Mouse (Mus musculus): ENCODE data around the gene Morc3. TPM values are rescaled to one million over a fixed set of nuclear protein-coding genes. Genes with fewer than 3 reads are reported as not detected.
A peak's percentile ranks its signal among the peaks of the same experiment; 100 is the strongest.
"Not testable (repeated sequence)": the region's sequence is repeated elsewhere in the genome, so short reads cannot be mapped to it uniquely, and the experiment has no call there.

Gene Morc3
- polyA plus RNA-seq, 1 experiment from 2014 or later, result 11.7 TPM

DNA sequence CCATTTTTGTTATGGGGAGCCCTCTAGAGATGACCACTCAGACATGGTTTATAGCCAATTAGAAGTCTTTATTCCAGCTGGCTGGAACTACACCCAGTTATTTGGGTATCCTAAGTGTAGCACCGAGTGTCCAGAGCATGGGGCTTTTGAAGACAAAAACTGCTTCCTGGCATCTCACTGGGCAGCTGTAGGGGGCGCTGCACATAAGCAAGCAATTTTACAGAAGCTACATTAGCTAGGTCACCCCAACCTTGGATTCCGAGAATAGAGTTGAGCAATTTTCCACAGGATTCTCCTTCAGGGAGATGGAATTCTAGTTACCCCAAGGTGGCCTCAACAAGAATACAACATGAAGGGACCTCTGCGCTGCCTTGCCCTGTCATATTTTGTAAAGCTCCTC lies 7.1 kb upstream of the Morc3 start:
- 0 out of 2 replicates have a peak, but pooled peaks cover 7% of the 10 kb centered on the region for H3K9me3 ChIP-seq (ENCODE audit: low read length)
- H3K27ac ChIP-seq (ENCODE audit: low read depth), result no peak overlapping the region
- DNase-seq (no peak), ATAC-seq (no peak)
- no peaks in the 10 kb centered on the region for H3K27me3 ChIP-seq (ENCODE audit: insufficient read depth, low read length)
- H3K4me3 ChIP-seq (ENCODE audit: low read depth, low read length), result no peak overlapping the region
- no peak overlapping the region for H3K9ac ChIP-seq (replicated peaks)
- H3K4me2 ChIP-seq (ENCODE audit: low read depth, low read length), result no peak overlapping the region
- H3K36me3 ChIP-seq (replicated peaks; ENCODE audit: insufficient read depth, low read length), result no peaks in the 10 kb centered on the region
- 80% methylated on average over 4 of the region's 4 CpGs for WGBS (ENCODE audit: insufficient replicate concordance)
- TF ChIP-seq EP300 (IDR thresholded peaks at IDR 0.05; ENCODE audit: low read depth), result no peak
- peak; percentile 41 for TF ChIP-seq CTCF (IDR thresholded peaks at IDR 0.05; ENCODE audit: low read depth)
- H3K4me1 ChIP-seq (ENCODE audit: insufficient read depth), result no peaks in the 10 kb centered on the region

DNA sequence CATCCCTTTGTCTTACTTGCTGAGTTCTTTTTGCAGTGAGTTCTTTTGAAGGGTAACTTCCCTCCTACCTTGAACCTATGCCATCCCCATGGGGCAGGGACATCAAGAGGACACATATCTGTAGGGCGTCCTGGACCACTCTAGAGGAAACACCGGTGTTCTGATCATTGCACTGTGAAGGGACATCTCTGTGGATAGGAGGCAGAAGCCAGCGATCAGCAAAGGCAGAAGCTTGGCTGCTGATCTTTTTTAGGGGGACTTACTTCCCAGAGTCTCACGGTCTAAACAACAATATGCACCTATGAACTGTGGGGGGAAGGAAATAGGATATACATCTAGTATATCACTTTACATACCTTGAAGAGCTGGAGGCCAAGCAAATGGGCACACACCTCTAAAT lies 6.5 kb upstream of the Morc3 start:
- Histone ChIP-seq H3K9me3 (ENCODE audit: low read length) (0 out of 2 replicates have a peak, but pooled peaks cover 7% of the 10 kb centered on the region), H3K9ac (replicated peaks) (no peak overlapping the region), H3K4me2 (ENCODE audit: low read depth, low read length) (no peak overlapping the region), H3K27me3 (ENCODE audit: insufficient read depth, low read length) (no peaks in the 10 kb centered on the region), H3K36me3 (replicated peaks; ENCODE audit: insufficient read depth, low read length) (no peaks in the 10 kb centered on the region), H3K4me3 (ENCODE audit: low read depth, low read length) (no peak overlapping the region), H3K4me1 (ENCODE audit: insufficient read depth) (no peaks in the 10 kb centered on the region), H3K27ac (ENCODE audit: low read depth) (no peak overlapping the region)
- DNase-seq, result no peak
- 78% methylated on average over 4 of the region's 4 CpGs for WGBS (ENCODE audit: insufficient replicate concordance)
- no peak for TF ChIP-seq CTCF (IDR thresholded peaks at IDR 0.05; ENCODE audit: low read depth)
- no peak for TF ChIP-seq EP300 (IDR thresholded peaks at IDR 0.05; ENCODE audit: low read depth)
- no peak for ATAC-seq

DNA sequence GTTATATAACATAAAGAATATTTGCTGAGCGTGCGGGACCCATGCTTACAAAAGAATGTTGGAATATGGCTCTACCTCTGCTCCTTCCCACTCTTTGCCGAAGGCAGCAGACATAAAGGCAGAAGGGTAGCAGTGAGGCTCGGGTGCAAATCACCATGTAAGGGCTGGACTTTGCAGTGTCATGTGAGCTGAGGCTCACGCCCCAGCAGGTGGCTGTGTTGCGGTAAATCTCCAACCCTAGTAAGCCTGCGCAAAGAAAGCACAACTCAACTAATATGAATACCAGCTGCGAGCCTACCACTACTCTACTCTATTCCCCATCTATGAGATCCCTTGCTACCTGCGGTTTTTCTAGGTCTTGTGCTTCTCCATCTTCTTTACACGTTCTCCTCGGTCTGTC lies 5.9 kb upstream of the Morc3 start:
- H3K27me3 ChIP-seq (ENCODE audit: insufficient read depth, low read length), result no peaks in the 10 kb centered on the region
- DNase-seq (no peak), ATAC-seq (no peak)
- no peaks in the 10 kb centered on the region for H3K4me1 ChIP-seq (ENCODE audit: insufficient read depth)
- TF ChIP-seq CTCF (IDR thresholded peaks at IDR 0.05; ENCODE audit: low read depth), result no peak
- no peak for TF ChIP-seq EP300 (IDR thresholded peaks at IDR 0.05; ENCODE audit: low read depth)
- H3K36me3 ChIP-seq (replicated peaks; ENCODE audit: insufficient read depth, low read length), result no peaks in the 10 kb centered on the region
- H3K27ac ChIP-seq (ENCODE audit: low read depth), result no peak overlapping the region
- 74% methylated on average over 11 of the region's 11 CpGs for WGBS (ENCODE audit: insufficient replicate concordance)
- H3K9ac ChIP-seq (replicated peaks), result no peak overlapping the region
- 0 out of 2 replicates have a peak, but pooled peaks cover 7% of the 10 kb centered on the region for H3K9me3 ChIP-seq (ENCODE audit: low read length)
- no peak overlapping the region for H3K4me2 ChIP-seq (ENCODE audit: low read depth, low read length)
- no peak overlapping the region for H3K4me3 ChIP-seq (ENCODE audit: low read depth, low read length)

DNA sequence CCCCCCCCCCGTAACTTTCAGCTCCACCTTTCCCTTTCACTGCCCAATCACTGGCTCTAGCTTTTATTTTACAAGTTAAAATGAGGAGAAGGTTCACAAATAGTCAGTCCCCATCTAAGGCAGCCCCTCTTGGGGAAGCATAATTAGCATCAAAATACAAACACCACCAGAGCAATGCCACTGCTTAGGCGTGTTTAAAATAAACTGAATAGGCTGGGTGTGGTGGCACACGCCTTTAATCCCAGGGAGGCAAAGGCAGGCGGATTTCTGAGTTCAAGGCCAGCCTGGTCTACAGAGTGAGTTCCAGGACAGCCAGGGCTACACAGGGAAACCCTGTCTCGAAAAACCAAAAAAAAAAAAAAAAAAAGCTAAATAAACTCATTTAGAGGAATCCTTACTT lies 5.4 kb upstream of the Morc3 start:
- not testable (repeated sequence) for H3K9ac ChIP-seq (replicated peaks); H3K4me2 ChIP-seq (ENCODE audit: low read depth, low read length); H3K4me1 ChIP-seq (ENCODE audit: insufficient read depth); H3K27ac ChIP-seq (ENCODE audit: low read depth); H3K9me3 ChIP-seq (ENCODE audit: low read length); H3K36me3 ChIP-seq (replicated peaks; ENCODE audit: insufficient read depth, low read length); H3K4me3 ChIP-seq (ENCODE audit: low read depth, low read length); DNase-seq; H3K27me3 ChIP-seq (ENCODE audit: insufficient read depth, low read length); ATAC-seq
- WGBS (ENCODE audit: insufficient replicate concordance), result 64% methylated on average over 5 of the region's 5 CpGs

DNA sequence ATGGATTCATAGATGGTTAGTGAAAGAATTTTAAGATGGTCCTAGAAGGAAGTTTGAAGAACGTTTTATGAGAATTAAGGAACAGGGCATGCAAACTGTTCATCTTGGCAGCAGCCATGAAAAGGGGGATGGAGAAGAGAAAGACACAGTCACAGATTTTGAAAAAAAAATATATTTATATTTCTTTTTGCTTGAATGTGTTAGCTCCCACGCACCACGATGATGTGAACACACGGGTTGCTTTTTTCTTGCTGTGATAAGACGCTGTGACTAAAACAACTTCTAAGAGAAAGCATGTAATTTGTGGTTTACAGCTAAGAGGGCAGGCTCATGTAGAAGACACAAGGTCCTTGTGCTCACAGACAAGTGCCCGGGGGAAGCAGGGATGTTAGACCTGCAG lies 5.0 kb upstream of the Morc3 start:
- Histone ChIP-seq H3K27me3 (ENCODE audit: insufficient read depth, low read length) (no peaks in the 10 kb centered on the region), H3K4me3 (ENCODE audit: low read depth, low read length) (no peak overlapping the region), H3K27ac (ENCODE audit: low read depth) (no peak overlapping the region), H3K9ac (replicated peaks) (no peak overlapping the region), H3K9me3 (ENCODE audit: low read length) (0 out of 2 replicates have a peak, but pooled peaks cover 7% of the 10 kb centered on the region), H3K4me1 (ENCODE audit: insufficient read depth) (peaks cover 4% of the 10 kb centered on the region), H3K4me2 (ENCODE audit: low read depth, low read length) (no peak overlapping the region), H3K36me3 (replicated peaks; ENCODE audit: insufficient read depth, low read length) (no peaks in the 10 kb centered on the region)
- DNase-seq (no peak), ATAC-seq (no peak)
- 83% methylated on average over 6 of the region's 6 CpGs for WGBS (ENCODE audit: insufficient replicate concordance)
- no peak for TF ChIP-seq EP300 (IDR thresholded peaks at IDR 0.05; ENCODE audit: low read depth)
- TF ChIP-seq CTCF (IDR thresholded peaks at IDR 0.05; ENCODE audit: low read depth), result no peak

DNA sequence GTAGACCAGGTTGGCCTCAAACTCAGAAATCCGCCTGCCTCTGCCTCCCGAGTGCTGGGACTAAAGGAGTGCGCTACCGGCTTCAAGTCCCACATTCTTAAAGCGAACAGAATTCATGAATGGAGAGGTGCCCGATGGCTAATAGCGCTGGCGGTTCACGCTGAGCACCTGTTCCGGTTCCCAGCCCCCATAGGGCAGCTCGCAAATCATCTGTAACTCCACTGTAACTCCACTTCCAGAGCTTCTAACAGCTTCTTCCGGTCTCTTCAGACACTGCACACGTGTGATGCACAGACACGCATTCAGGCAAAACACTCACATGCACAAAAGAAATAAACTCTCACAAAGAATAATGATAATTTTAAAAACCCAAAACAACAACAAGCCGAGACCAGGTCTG lies 2.4 kb upstream of the Morc3 start:
- 93% methylated on average over 15 of the region's 15 CpGs for WGBS (ENCODE audit: insufficient replicate concordance)
- no peak overlapping the region for H3K4me3 ChIP-seq (ENCODE audit: low read depth, low read length)
- H3K27ac ChIP-seq (ENCODE audit: low read depth), result no peak overlapping the region
- ATAC-seq (no peak), DNase-seq (no peak)
- no peaks in the 10 kb centered on the region for H3K36me3 ChIP-seq (replicated peaks; ENCODE audit: insufficient read depth, low read length)
- no peak overlapping the region for H3K9ac ChIP-seq (replicated peaks)
- 0 out of 2 replicates have a peak, but pooled peaks cover 4% of the 10 kb centered on the region for H3K9me3 ChIP-seq (ENCODE audit: low read length)
- H3K4me2 ChIP-seq (ENCODE audit: low read depth, low read length), result no peak overlapping the region
- H3K27me3 ChIP-seq (ENCODE audit: insufficient read depth, low read length), result no peaks in the 10 kb centered on the region
- peaks cover 18% of the 10 kb centered on the region for H3K4me1 ChIP-seq (ENCODE audit: insufficient read depth)
- TF ChIP-seq EP300 (IDR thresholded peaks at IDR 0.05; ENCODE audit: low read depth) (no peak), CTCF (IDR thresholded peaks at IDR 0.05; ENCODE audit: low read depth) (no peak)

DNA sequence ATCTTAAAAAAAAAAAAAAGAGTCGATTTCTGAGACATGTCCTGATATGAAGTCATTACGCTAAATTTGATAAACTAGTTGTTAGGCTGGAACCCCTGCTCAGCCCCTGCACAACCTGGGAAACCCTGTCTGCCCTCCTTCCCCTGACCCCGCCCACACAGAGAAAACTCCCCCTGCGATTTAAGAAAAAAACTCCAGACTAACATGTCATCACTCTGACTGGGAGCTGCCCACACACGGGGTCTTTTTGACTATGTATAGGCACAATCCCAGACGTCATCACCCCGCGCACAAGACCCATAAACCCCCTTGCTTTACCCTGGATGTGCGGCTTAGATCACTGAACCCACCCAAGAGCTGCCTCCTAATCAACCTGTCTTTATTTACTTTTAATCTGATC lies 1.9 kb upstream of the Morc3 start:
- peaks cover 23% of the 10 kb centered on the region for H3K4me1 ChIP-seq (ENCODE audit: insufficient read depth)
- 0 out of 2 replicates have a peak, but pooled peaks cover 4% of the 10 kb centered on the region for H3K9me3 ChIP-seq (ENCODE audit: low read length)
- TF ChIP-seq CTCF (IDR thresholded peaks at IDR 0.05; ENCODE audit: low read depth), result no peak
- TF ChIP-seq EP300 (IDR thresholded peaks at IDR 0.05; ENCODE audit: low read depth), result no peak
- no peak overlapping the region for H3K9ac ChIP-seq (replicated peaks)
- no peak overlapping the region for H3K27ac ChIP-seq (ENCODE audit: low read depth)
- DNase-seq (no peak), ATAC-seq (no peak)
- no peaks in the 10 kb centered on the region for H3K27me3 ChIP-seq (ENCODE audit: insufficient read depth, low read length)
- H3K36me3 ChIP-seq (replicated peaks; ENCODE audit: insufficient read depth, low read length), result no peaks in the 10 kb centered on the region
- no peak overlapping the region for H3K4me2 ChIP-seq (ENCODE audit: low read depth, low read length)
- 79% methylated on average over 9 of the region's 9 CpGs for WGBS (ENCODE audit: insufficient replicate concordance)
- H3K4me3 ChIP-seq (ENCODE audit: low read depth, low read length), result no peak overlapping the region
